Mouse (Mus musculus) CH12.LX (cell line): Measurements from ENCODE around the gene Tekt2. TPM values are rescaled to one million over a fixed set of nuclear protein-coding genes. Genes with fewer than 3 reads are reported as not detected.

Source experiments
- DNase-seq: peaks from one replicate; pipeline ENCODE4 v3.0.0-alpha.2; 2013; ENCODE audit errors: extremely low read depth
- H3K27ac ChIP-seq: 2 replicates; pipeline ENCODE4 v1.5.1; 2012; ENCODE audit warnings: low read depth, mild to moderate bottlenecking, control low read depth, moderate library complexity; ENCODE audit not compliant: insufficient read depth
- H3K27me3 ChIP-seq: replicated peaks from 2 replicates; pipeline ENCODE3; 2012; ENCODE audit warnings: inconsistent platforms
- H3K36me3 ChIP-seq, 2 experiments: replicated peaks in 1 of 2; 2 replicates each; pipeline versions ENCODE3 to v1.6.1; 2012; ENCODE audit warnings: inconsistent platforms in 1 of 2, low read length in 1 of 2, mild to moderate bottlenecking in 1 of 2, mixed read lengths in 1 of 2, moderate library complexity in 1 of 2; ENCODE audit not compliant: control insufficient read depth in 1 of 2, insufficient read depth in 1 of 2
- H3K4me1 ChIP-seq, 2 experiments: 2 replicates each; pipeline ENCODE4 v1.6.1; 2012; ENCODE audit warnings: inconsistent platforms in 1 of 2, moderate library complexity in 1 of 2; ENCODE audit not compliant: insufficient read depth in 2 of 2, control insufficient read depth in 1 of 2
- H3K4me2 ChIP-seq: 2 replicates; pipeline ENCODE4 v1.6.1; 2012; ENCODE audit warnings: low read depth, mild to moderate bottlenecking, control low read depth; ENCODE audit not compliant: poor library complexity, insufficient read depth, severe bottlenecking
- H3K4me3 ChIP-seq, 3 experiments: fragments of 150-350 bp in 1 of 3; sonication (generic) in 1 of 3; replicated peaks in 1 of 3; 2 replicates each; pipeline versions ENCODE3 to v1.5.1; 2011 to 2012; ENCODE audit warnings: low read depth in 2 of 3, low read length in 2 of 3, mild to moderate bottlenecking in 2 of 3, moderate library complexity in 2 of 3, control low read depth in 1 of 3, improper control_type of control experiment in 1 of 3, inconsistent platforms in 1 of 3, mixed read lengths in 1 of 3; ENCODE audit not compliant: poor library complexity in 1 of 3
- H3K79me2 ChIP-seq: replicated peaks from 2 replicates; pipeline ENCODE4 v1.6.1; 2012; ENCODE audit warnings: mild to moderate bottlenecking, moderate library complexity; ENCODE audit not compliant: control insufficient read depth, poor library complexity, insufficient read depth, severe bottlenecking; ENCODE audit errors: extremely low read depth
- H3K9ac ChIP-seq: 2 replicates; pipeline ENCODE4 v1.6.1; 2012; ENCODE audit warnings: low read depth, mild to moderate bottlenecking, control low read depth, moderate library complexity; ENCODE audit not compliant: insufficient read depth
- H3K9me3 ChIP-seq: replicated peaks from 2 replicates; pipeline ENCODE3; 2012; ENCODE audit warnings: low read length, inconsistent platforms, mixed read lengths
- CHD1 ChIP-seq: IDR thresholded peaks from 2 replicates; pipeline ENCODE4 v1.6.1; 2012; ENCODE audit warnings: low read depth, low read length, improper control_type of control experiment, inconsistent platforms
- CTCF ChIP-seq, 2 experiments: IDR thresholded peaks in 1 of 2; conservative IDR thresholded peaks in 1 of 2; 2 replicates each; pipeline ENCODE4 v1.5.1; 2011 to 2012; ENCODE audit warnings: low read depth in 2 of 2, low read length in 2 of 2, improper control_type of control experiment in 1 of 2, inconsistent platforms in 1 of 2, mild to moderate bottlenecking in 1 of 2, moderate library complexity in 1 of 2
- E2F4 ChIP-seq: IDR thresholded peaks from 2 replicates; pipeline ENCODE4 v1.6.1; 2011; ENCODE audit warnings: low read depth, low read length, improper control_type of control experiment; ENCODE audit not compliant: insufficient replicate concordance
- EP300 ChIP-seq: IDR thresholded peaks from 2 replicates; pipeline ENCODE4 v1.6.1; 2011; ENCODE audit warnings: low read length, improper control_type of control experiment
- ETS1 ChIP-seq: conservative IDR thresholded peaks from 2 replicates; pipeline ENCODE4 v1.6.1; 2012; ENCODE audit warnings: low read depth, mild to moderate bottlenecking, inconsistent platforms, low read length, improper control_type of control experiment, moderate library complexity
- GABPA ChIP-seq: IDR thresholded peaks from 2 replicates; pipeline ENCODE4 v1.6.1; 2012; ENCODE audit warnings: low read depth, low read length, improper control_type of control experiment, inconsistent platforms; ENCODE audit not compliant: insufficient replicate concordance
- HCFC1 ChIP-seq: IDR thresholded peaks from 2 replicates; pipeline ENCODE4 v1.6.1; 2012; ENCODE audit warnings: low read depth, mild to moderate bottlenecking, inconsistent platforms, low read length, improper control_type of control experiment
- MAX ChIP-seq: IDR thresholded peaks from 2 replicates; pipeline ENCODE4 v1.6.1; 2011; ENCODE audit warnings: low read length, improper control_type of control experiment
- MEF2A ChIP-seq: IDR thresholded peaks from 2 replicates; pipeline ENCODE4 v1.6.1; 2014; ENCODE audit warnings: low read depth, mild to moderate bottlenecking, inconsistent platforms, low read length, improper control_type of control experiment, borderline replicate concordance
- MYC ChIP-seq: IDR thresholded peaks from 2 replicates; pipeline ENCODE4 v1.6.1; 2011; ENCODE audit warnings: low read depth, mild to moderate bottlenecking, improper control_type of control experiment, low read length
- NRF1 ChIP-seq: IDR thresholded peaks from 2 replicates; pipeline ENCODE4 v1.6.1; 2014; ENCODE audit warnings: low read depth, mild to moderate bottlenecking, inconsistent platforms, low read length, improper control_type of control experiment, moderate library complexity
- PAX5 ChIP-seq: IDR thresholded peaks from 2 replicates; pipeline ENCODE4 v1.6.1; 2012; ENCODE audit warnings: low read length, inconsistent platforms, mixed read lengths
- POLR2A ChIP-seq: IDR thresholded peaks from 2 replicates; pipeline ENCODE4 v1.6.1; 2011; ENCODE audit warnings: low read depth, mild to moderate bottlenecking, improper control_type of control experiment, low read length
- POLR2AphosphoS2 ChIP-seq: IDR thresholded peaks from 2 replicates; pipeline ENCODE4 v1.6.1; 2011; ENCODE audit warnings: low read depth, low read length, improper control_type of control experiment
- RAD21 ChIP-seq: IDR thresholded peaks from 2 replicates; pipeline ENCODE4 v1.6.1; 2011; ENCODE audit warnings: low read depth, mild to moderate bottlenecking, low read length, improper control_type of control experiment, moderate library complexity
- RCOR1 ChIP-seq: conservative IDR thresholded peaks from 2 replicates; pipeline ENCODE4 v1.6.1; 2012; ENCODE audit warnings: low read depth, mild to moderate bottlenecking, inconsistent platforms, low read length, improper control_type of control experiment
- SIN3A ChIP-seq: IDR thresholded peaks from 2 replicates; pipeline ENCODE4 v1.6.1; 2012; ENCODE audit warnings: low read length, improper control_type of control experiment, inconsistent platforms
- TBP ChIP-seq: conservative IDR thresholded peaks from 2 replicates; pipeline ENCODE4 v1.6.1; 2011; ENCODE audit warnings: low read depth, low read length, improper control_type of control experiment
- UBTF ChIP-seq: IDR thresholded peaks from 2 replicates; pipeline ENCODE4 v1.6.1; 2012; ENCODE audit warnings: low read depth, mild to moderate bottlenecking, inconsistent platforms, low read length, improper control_type of control experiment, moderate library complexity
- USF1 ChIP-seq: IDR thresholded peaks from 2 replicates; pipeline ENCODE4 v1.6.1; 2014; ENCODE audit warnings: low read depth, mild to moderate bottlenecking, inconsistent platforms, low read length, improper control_type of control experiment
- USF2 ChIP-seq: conservative IDR thresholded peaks from 2 replicates; pipeline ENCODE4 v1.6.1; 2011; ENCODE audit warnings: low read depth, low read length, improper control_type of control experiment
- ZC3H11A ChIP-seq: IDR thresholded peaks from 2 replicates; pipeline ENCODE4 v1.6.1; 2012; ENCODE audit warnings: low read depth, mild to moderate bottlenecking, inconsistent platforms, low read length, improper control_type of control experiment
- ZKSCAN1 ChIP-seq: IDR thresholded peaks from 2 replicates; pipeline ENCODE4 v1.6.1; 2012; ENCODE audit warnings: low read depth, inconsistent platforms, low read length, improper control_type of control experiment, borderline replicate concordance
- ZMIZ1 ChIP-seq: IDR thresholded peaks from 2 replicates; pipeline ENCODE4 v1.6.1; 2012; ENCODE audit warnings: low read depth, mild to moderate bottlenecking, inconsistent platforms, low read length, improper control_type of control experiment
- ZNF384 ChIP-seq: IDR thresholded peaks from 2 replicates; pipeline ENCODE4 v1.6.1; 2012; ENCODE audit warnings: low read depth, low read length, improper control_type of control experiment, inconsistent platforms
- dilution Hi-C: fragments of 300-500 bp; cut with MboI; formaldehyde crosslinking; loops from 2 replicates; pipeline ENCODE4 v1.14.3; 2020; ENCODE audit warnings: low sequenced_read_pairs; ENCODE audit not compliant: extremely low pct_unique_long_range_greater_than_20kb, extremely low pct_ligation_motif_present
- in situ Hi-C: fragments of 300-500 bp; cut with MboI; formaldehyde crosslinking; loops from 3 replicates; pipeline ENCODE4 v1.14.3; 2019; ENCODE audit warnings: low sequenced_read_pairs, low pct_ligation_motif_present, low pct_unique_long_range_greater_than_20kb, mixed read lengths
- polyA plus RNA-seq: library from polyadenylated mRNA; unstranded; fragments of >175 nt; gene quantifications from 2 replicates; pipeline ENCODE4 v1.2.1, GENCODE M21; 2012; ENCODE audit warnings: low read depth; ENCODE audit not compliant: insufficient read length
- total RNA-seq, 2 experiments: library from RNA; depleted of rRNA; stranded (reverse); fragments of 300-350 nt in 1 of 2; fragments of >200 nt in 1 of 2; gene quantifications; 2 replicates each; pipeline ENCODE4 v1.2.3; 2012 to 2014

The Tekt2 gene
- total and polyA plus RNA-seq, 3 experiments: 0.08 to 0.24 TPM; not detected in 1

GRCm38 (mm10) chr4:126275681-126276131, 49.8 kb downstream of the Tekt2 start:
- no peak overlapping the region for H3K4me3 ChIP-seq
- H3K4me1 ChIP-seq: peaks cover 0 to 6% of the 10 kb centered on the region in 2 experiments; a peak in 1 of 4 replicates
- dilution Hi-C loops: no loop called here
- no peaks in the 10 kb centered on the region for H3K27me3 ChIP-seq
- H3K4me2 ChIP-seq: no peak overlapping the region
- H3K9me3 ChIP-seq: no peaks in the 10 kb centered on the region
- H3K27ac ChIP-seq: no peak overlapping the region
- H3K9ac ChIP-seq: no peak overlapping the region
- in situ Hi-C loops: no loop called here
- H3K79me2 ChIP-seq: no peaks in the 10 kb centered on the region
- H3K36me3 ChIP-seq: peaks cover 30 to 52% of the 10 kb centered on the region in 2 experiments
- DNase-seq: no peak
- TF ChIP-seq RCOR1 (no peak), USF2 (no peak), GABPA (no peak), MEF2A (no peak), POLR2AphosphoS2 (no peak), HCFC1 (no peak), PAX5 (no peak), MYC (no peak), ZC3H11A (no peak), ZKSCAN1 (no peak), MAX (no peak), SIN3A (no peak), CHD1 (no peak)
- TF ChIP-seq, all 38 proteins: peak for 0

- no peak overlapping the region for H3K27ac ChIP-seq
- no peaks in the 10 kb centered on the region for H3K27me3 ChIP-seq
- no peak for DNase-seq
- in situ Hi-C loops: no loop called here
- H3K9ac ChIP-seq: no peak overlapping the region
- H3K79me2 ChIP-seq: no peaks in the 10 kb centered on the region
- H3K36me3 ChIP-seq: peaks cover 30 to 57% of the 10 kb centered on the region in 2 experiments
- H3K4me1 ChIP-seq: peaks cover 0 to 6% of the 10 kb centered on the region in 2 experiments; a peak in 1 of 4 replicates
- TF ChIP-seq RAD21: no peak
- no peak for TF ChIP-seq SIN3A
- TF ChIP-seq POLR2A: no peak
- no peak for TF ChIP-seq ETS1
- no peak for TF ChIP-seq NRF1
- TF ChIP-seq USF1: no peak
- no peak for TF ChIP-seq USF2
- TF ChIP-seq ZNF384: no peak
- TF ChIP-seq PAX5: no peak
- no peak for TF ChIP-seq UBTF
- no peak for TF ChIP-seq E2F4
- no peak for TF ChIP-seq TBP
- TF ChIP-seq EP300: no peak
- no peak for TF ChIP-seq ZKSCAN1
- TF ChIP-seq GABPA: no peak
- no peak for TF ChIP-seq CTCF (conservative IDR thresholded peaks at IDR 0.05 in 1 of 2, IDR thresholded peaks at IDR 0.05 in 1 of 2; ENCODE audit: low read depth in 2 of 2, low read length in 2 of 2)
- no peak for TF ChIP-seq HCFC1
- TF ChIP-seq MEF2A: no peak
- TF ChIP-seq ZMIZ1: no peak
- TF ChIP-seq MYC: no peak
- no peak overlapping the region for H3K4me3 ChIP-seq
- H3K4me2 ChIP-seq: no peak overlapping the region
- H3K9me3 ChIP-seq: no peaks in the 10 kb centered on the region
- dilution Hi-C loops: no loop called here
Measured at GRCm38 (mm10) chr4:126275081-126275480, 50.4 kb downstream of the Tekt2 start.
